Mouse (Mus musculus) embryonic fibroblast, embryonic 13.5 days (primary cell): ENCODE measurements at regions not wholly inside any gene's neighbourhood (a gene's known extent, or its start where the extent isn't known, plus 50 kb on each side); places are given as distances from the start of the nearest gene placed in this dataset.

Experiments
- CTCF ChIP-seq: IDR thresholded peaks from 2 replicates; pipeline ENCODE4 v1.5.1; 2011; ENCODE audit warnings: mild to moderate bottlenecking, control low read depth, low read length, moderate library complexity, borderline replicate concordance; ENCODE audit not compliant: insufficient read depth
- POLR2A ChIP-seq: IDR thresholded peaks from 2 replicates; pipeline ENCODE4 v1.6.1; 2011; ENCODE audit warnings: low read depth, mild to moderate bottlenecking, control low read depth, low read length, moderate library complexity

DNA sequence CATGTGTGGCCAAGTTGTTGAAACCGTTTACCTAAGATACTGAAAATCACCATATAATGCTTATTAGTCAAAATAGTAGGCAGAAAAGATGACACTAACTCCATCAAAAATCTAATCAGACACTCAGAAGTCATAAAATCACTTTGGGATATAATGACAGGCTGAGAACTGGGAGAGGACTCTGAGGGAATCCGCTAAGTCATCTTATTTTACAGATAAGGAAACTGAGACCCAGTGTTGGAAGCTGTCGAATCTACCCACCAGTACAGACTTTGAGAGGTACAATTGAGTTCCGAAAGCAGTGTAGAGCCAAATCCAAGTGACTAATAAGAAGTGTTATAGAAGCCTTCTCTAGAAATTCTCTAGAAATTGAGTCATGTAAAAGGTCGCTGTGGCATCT lies 108.6 kb upstream of the Nhs start:
- TF ChIP-seq CTCF = no peak
- TF ChIP-seq POLR2A = no peak
